Mouse (Mus musculus) CH12.LX (cell line): ENCODE data around the gene Trim44. TPM values are rescaled to one million over a fixed set of nuclear protein-coding genes. Genes with fewer than 3 reads are reported as not detected.
A peak's percentile ranks its signal among the peaks of the same experiment; 100 is the strongest.

ENCODE experiments used
- DNase-seq: peaks from one replicate; pipeline ENCODE4 v3.0.0-alpha.2; 2013; ENCODE audit errors: extremely low read depth
- H3K27ac ChIP-seq: 2 replicates; pipeline ENCODE4 v1.5.1; 2012; ENCODE audit warnings: low read depth, mild to moderate bottlenecking, control low read depth, moderate library complexity; ENCODE audit not compliant: insufficient read depth
- H3K27me3 ChIP-seq: replicated peaks from 2 replicates; pipeline ENCODE3; 2012; ENCODE audit warnings: inconsistent platforms
- H3K36me3 ChIP-seq, 2 experiments: replicated peaks in 1 of 2; 2 replicates each; pipeline versions ENCODE3 to v1.6.1; 2012; ENCODE audit warnings: inconsistent platforms in 1 of 2, low read length in 1 of 2, mild to moderate bottlenecking in 1 of 2, mixed read lengths in 1 of 2, moderate library complexity in 1 of 2; ENCODE audit not compliant: control insufficient read depth in 1 of 2, insufficient read depth in 1 of 2
- H3K4me1 ChIP-seq, 2 experiments: 2 replicates each; pipeline ENCODE4 v1.6.1; 2012; ENCODE audit warnings: inconsistent platforms in 1 of 2, moderate library complexity in 1 of 2; ENCODE audit not compliant: insufficient read depth in 2 of 2, control insufficient read depth in 1 of 2
- H3K4me2 ChIP-seq: 2 replicates; pipeline ENCODE4 v1.6.1; 2012; ENCODE audit warnings: low read depth, mild to moderate bottlenecking, control low read depth; ENCODE audit not compliant: poor library complexity, insufficient read depth, severe bottlenecking
- H3K4me3 ChIP-seq, 3 experiments: fragments of 150-350 bp in 1 of 3; sonication (generic) in 1 of 3; replicated peaks in 1 of 3; 2 replicates each; pipeline versions ENCODE3 to v1.5.1; 2011 to 2012; ENCODE audit warnings: low read depth in 2 of 3, low read length in 2 of 3, mild to moderate bottlenecking in 2 of 3, moderate library complexity in 2 of 3, control low read depth in 1 of 3, improper control_type of control experiment in 1 of 3, inconsistent platforms in 1 of 3, mixed read lengths in 1 of 3; ENCODE audit not compliant: poor library complexity in 1 of 3
- H3K79me2 ChIP-seq: replicated peaks from 2 replicates; pipeline ENCODE4 v1.6.1; 2012; ENCODE audit warnings: mild to moderate bottlenecking, moderate library complexity; ENCODE audit not compliant: control insufficient read depth, poor library complexity, insufficient read depth, severe bottlenecking; ENCODE audit errors: extremely low read depth
- H3K9ac ChIP-seq: 2 replicates; pipeline ENCODE4 v1.6.1; 2012; ENCODE audit warnings: low read depth, mild to moderate bottlenecking, control low read depth, moderate library complexity; ENCODE audit not compliant: insufficient read depth
- H3K9me3 ChIP-seq: replicated peaks from 2 replicates; pipeline ENCODE3; 2012; ENCODE audit warnings: low read length, inconsistent platforms, mixed read lengths
- CTCF ChIP-seq, 2 experiments: IDR thresholded peaks in 1 of 2; conservative IDR thresholded peaks in 1 of 2; 2 replicates each; pipeline ENCODE4 v1.5.1; 2011 to 2012; ENCODE audit warnings: low read depth in 2 of 2, low read length in 2 of 2, improper control_type of control experiment in 1 of 2, inconsistent platforms in 1 of 2, mild to moderate bottlenecking in 1 of 2, moderate library complexity in 1 of 2
- EP300 ChIP-seq: IDR thresholded peaks from 2 replicates; pipeline ENCODE4 v1.6.1; 2011; ENCODE audit warnings: low read length, improper control_type of control experiment
- MAFK ChIP-seq: IDR thresholded peaks from 2 replicates; pipeline ENCODE4 v1.6.1; 2011; ENCODE audit warnings: low read length, improper control_type of control experiment; ENCODE audit not compliant: insufficient replicate concordance
- MEF2A ChIP-seq: IDR thresholded peaks from 2 replicates; pipeline ENCODE4 v1.6.1; 2014; ENCODE audit warnings: low read depth, mild to moderate bottlenecking, inconsistent platforms, low read length, improper control_type of control experiment, borderline replicate concordance
- MYC ChIP-seq: IDR thresholded peaks from 2 replicates; pipeline ENCODE4 v1.6.1; 2011; ENCODE audit warnings: low read depth, mild to moderate bottlenecking, improper control_type of control experiment, low read length
- PAX5 ChIP-seq: IDR thresholded peaks from 2 replicates; pipeline ENCODE4 v1.6.1; 2012; ENCODE audit warnings: low read length, inconsistent platforms, mixed read lengths
- RAD21 ChIP-seq: IDR thresholded peaks from 2 replicates; pipeline ENCODE4 v1.6.1; 2011; ENCODE audit warnings: low read depth, mild to moderate bottlenecking, low read length, improper control_type of control experiment, moderate library complexity
- SMC3 ChIP-seq: IDR thresholded peaks from 2 replicates; pipeline ENCODE4 v1.6.1; 2011; ENCODE audit warnings: low read depth, low read length, improper control_type of control experiment
- UBTF ChIP-seq: IDR thresholded peaks from 2 replicates; pipeline ENCODE4 v1.6.1; 2012; ENCODE audit warnings: low read depth, mild to moderate bottlenecking, inconsistent platforms, low read length, improper control_type of control experiment, moderate library complexity
- USF1 ChIP-seq: IDR thresholded peaks from 2 replicates; pipeline ENCODE4 v1.6.1; 2014; ENCODE audit warnings: low read depth, mild to moderate bottlenecking, inconsistent platforms, low read length, improper control_type of control experiment
- USF2 ChIP-seq: conservative IDR thresholded peaks from 2 replicates; pipeline ENCODE4 v1.6.1; 2011; ENCODE audit warnings: low read depth, low read length, improper control_type of control experiment
- ZMIZ1 ChIP-seq: IDR thresholded peaks from 2 replicates; pipeline ENCODE4 v1.6.1; 2012; ENCODE audit warnings: low read depth, mild to moderate bottlenecking, inconsistent platforms, low read length, improper control_type of control experiment
- ZNF384 ChIP-seq: IDR thresholded peaks from 2 replicates; pipeline ENCODE4 v1.6.1; 2012; ENCODE audit warnings: low read depth, low read length, improper control_type of control experiment, inconsistent platforms
- dilution Hi-C: fragments of 300-500 bp; cut with MboI; formaldehyde crosslinking; loops from 2 replicates; pipeline ENCODE4 v1.14.3; 2020; ENCODE audit warnings: low sequenced_read_pairs; ENCODE audit not compliant: extremely low pct_unique_long_range_greater_than_20kb, extremely low pct_ligation_motif_present
- in situ Hi-C: fragments of 300-500 bp; cut with MboI; formaldehyde crosslinking; loops from 3 replicates; pipeline ENCODE4 v1.14.3; 2019; ENCODE audit warnings: low sequenced_read_pairs, low pct_ligation_motif_present, low pct_unique_long_range_greater_than_20kb, mixed read lengths
- polyA plus RNA-seq: library from polyadenylated mRNA; unstranded; fragments of >175 nt; gene quantifications from 2 replicates; pipeline ENCODE4 v1.2.1, GENCODE M21; 2012; ENCODE audit warnings: low read depth; ENCODE audit not compliant: insufficient read length
- total RNA-seq, 2 experiments: library from RNA; depleted of rRNA; stranded (reverse); fragments of 300-350 nt in 1 of 2; fragments of >200 nt in 1 of 2; gene quantifications; 2 replicates each; pipeline ENCODE4 v1.2.3; 2012 to 2014

The Trim44 gene
- total and polyA plus RNA-seq, 3 experiments, result 22.7 to 77.5 (median 28.0) TPM

GRCm38 (mm10) chr2:102384057-102384456 lies 23.6 kb downstream of the Trim44 start:
- Histone ChIP-seq H3K9me3 (peaks cover 2% of the 10 kb centered on the region), H3K4me3 (peak overlapping the region; percentile 20 to 46 (median 32)), H3K27me3 (no peaks in the 10 kb centered on the region), H3K4me2 (peak overlapping the region; percentile 93), H3K9ac (peak overlapping the region; percentile 23), H3K4me1 (peaks cover 5 to 55% of the 10 kb centered on the region in 2 experiments; a peak in 3 of 4 replicates), H3K36me3 (peaks cover 0 to 33% of the 10 kb centered on the region in 2 experiments), H3K79me2 (peaks cover 39% of the 10 kb centered on the region), H3K27ac (peak overlapping the region; percentile 81)
- dilution Hi-C loops, result no loop called here
- in situ Hi-C loops, result no loop called here
- no peak for DNase-seq
- TF ChIP-seq MAFK, result no peak
- TF ChIP-seq MEF2A, result peak; percentile 31; the same call in 1 of the 2 replicates

- Histone ChIP-seq H3K4me2 (peak overlapping the region; percentile 47), H3K9me3 (peaks cover 2% of the 10 kb centered on the region), H3K9ac (no peak overlapping the region), H3K4me1 (peaks cover 5 to 55% of the 10 kb centered on the region in 2 experiments; a peak in 3 of 4 replicates), H3K79me2 (peaks cover 39% of the 10 kb centered on the region), H3K36me3 (peaks cover 0 to 38% of the 10 kb centered on the region in 2 experiments), H3K27ac (no peak overlapping the region), H3K27me3 (no peaks in the 10 kb centered on the region), H3K4me3 (no peak overlapping the region)
- TF ChIP-seq USF2 (peak; percentile 41), ZNF384 (no peak), USF1 (peak; percentile 37; the same call in 1 of the 2 replicates), UBTF (no peak)
- dilution Hi-C loops (no loop called here), in situ Hi-C loops (no loop called here)
- DNase-seq, result no peak
These were observed 24.4 kb downstream of the Trim44 start for GRCm38 (mm10) chr2:102383069-102383834.

- H3K79me2 ChIP-seq, result peaks cover 36% of the 10 kb centered on the region
- H3K27me3 ChIP-seq, result no peaks in the 10 kb centered on the region
- TF ChIP-seq MEF2A (no peak), RAD21 (peak; percentile 13), EP300 (no peak), SMC3 (peak; percentile 29), MYC (no peak), UBTF (no peak), CTCF (conservative IDR thresholded peaks at IDR 0.05 in 1 of 2, IDR thresholded peaks at IDR 0.05 in 1 of 2; ENCODE audit: low read depth in 2 of 2, low read length in 2 of 2) (peak in 1 of 2 experiments; percentile 34; a peak in 1 of 4 replicates), MAFK (no peak), ZMIZ1 (no peak), PAX5 (no peak)
- dilution Hi-C loops (no loop called here), in situ Hi-C loops (no loop called here)
- H3K36me3 ChIP-seq, result peaks cover 0 to 38% of the 10 kb centered on the region in 2 experiments
- DNase-seq, result no peak
- no peak overlapping the region for H3K4me2 ChIP-seq
- H3K27ac ChIP-seq, result no peak overlapping the region
- no peak overlapping the region for H3K9ac ChIP-seq
- no peaks in the 10 kb centered on the region for H3K9me3 ChIP-seq
- H3K4me1 ChIP-seq, result peaks cover 5 to 55% of the 10 kb centered on the region in 2 experiments; a peak in 3 of 4 replicates
- no peak overlapping the region for H3K4me3 ChIP-seq
These were observed 25.1 kb downstream of the Trim44 start for GRCm38 (mm10) chr2:102382519-102382918.
